Mouse (Mus musculus) gonadal fat pad, adult 2 months (tissue): ENCODE data around the gene Pcsk4. TPM values are rescaled to one million over a fixed set of nuclear protein-coding genes. Genes with fewer than 3 reads are reported as not detected.

Experiments
- DNase-seq: peaks from one replicate; pipeline ENCODE4 v3.0.0-alpha.2; 2012; ENCODE audit warnings: low read depth
- polyA plus RNA-seq: library from polyadenylated mRNA; depleted of rRNA; stranded (reverse); fragments of >200 nt; gene quantifications from 2 replicates; pipeline ENCODE4 v1.2.3, GENCODE M21; 2012

The Pcsk4 gene
- polyA plus RNA-seq, 1 experiment, result 10.4 TPM

GRCm38 (mm10) chr10:80323261-80324119 is 5.8 kb downstream of the Pcsk4 start:
- DNase-seq, result no peak

- DNase-seq, result no peak
Measured at GRCm38 (mm10) chr10:80322811-80323211, 6.5 kb downstream of the Pcsk4 start.

GRCm38 (mm10) chr10:80321670-80322581 is 7.4 kb downstream of the Pcsk4 start:
- no peak for DNase-seq

- no peak for DNase-seq
Measured at GRCm38 (mm10) chr10:80321014-80321669, 8.2 kb downstream of the Pcsk4 start.

GRCm38 (mm10) chr10:80320340-80320760 is 8.9 kb downstream of the Pcsk4 start, which contains the start of gene 2310011J03Rik:
TSS of gene 2310011J03Rik (minus strand) at chr10:80320537.
- DNase-seq, result no peak

- DNase-seq, result no peak
Measured at GRCm38 (mm10) chr10:80317011-80317410, 12.3 kb downstream of the Pcsk4 start.

- no peak for DNase-seq
Measured at GRCm38 (mm10) chr10:80316359-80316781, 12.9 kb downstream of the Pcsk4 start.

GRCm38 (mm10) chr10:80315315-80315714 is 14.0 kb downstream of the Pcsk4 start:
- DNase-seq, result no peak

GRCm38 (mm10) chr10:80314494-80315001 is 14.8 kb downstream of the Pcsk4 start:
- DNase-seq, result no peak

- DNase-seq, result no peak
Measured at GRCm38 (mm10) chr10:80313627-80314201, 15.6 kb downstream of the Pcsk4 start.

GRCm38 (mm10) chr10:80312586-80313504 is 16.5 kb downstream of the Pcsk4 start:
- DNase-seq, result no peak

- DNase-seq, result no peak
Measured at GRCm38 (mm10) chr10:80311560-80311959, 17.7 kb downstream of the Pcsk4 start.

- no peak for DNase-seq
Measured at GRCm38 (mm10) chr10:80304862-80305261, 24.4 kb downstream of the Pcsk4 start.

GRCm38 (mm10) chr10:80304458-80304857 is 24.8 kb downstream of the Pcsk4 start:
- no peak for DNase-seq

GRCm38 (mm10) chr10:80302471-80302881 is 26.8 kb downstream of the Pcsk4 start:
- DNase-seq, result no peak

GRCm38 (mm10) chr10:80302082-80302355 is 27.3 kb downstream of the Pcsk4 start:
- no peak for DNase-seq

GRCm38 (mm10) chr10:80301256-80302081 is 27.8 kb downstream of the Pcsk4 start:
- DNase-seq, result no peak

GRCm38 (mm10) chr10:80300672-80301181 is 28.6 kb downstream of the Pcsk4 start:
- DNase-seq, result no peak

GRCm38 (mm10) chr10:80299824-80300223 is 29.5 kb downstream of the Pcsk4 start:
- no peak for DNase-seq
